Mouse (Mus musculus) liver, embryonic 14.5 days (tissue): ENCODE data around the gene Dtl. TPM values are rescaled to one million over a fixed set of nuclear protein-coding genes. Genes with fewer than 3 reads are reported as not detected.

Experiments used
- ATAC-seq: fragments of 200-750 bp; cut with Nextera tagmentation; 2 replicates; pipeline ENCODE4 v1.8.0; 2017; ENCODE audit warnings: moderate number of reproducible peaks, mild to moderate bottlenecking, moderate library complexity; ENCODE audit not compliant: insufficient read depth
- DNase-seq, 3 experiments: peaks; one replicate each; pipeline ENCODE4 v3.0.0-alpha.2; 2012 to 2013; ENCODE audit warnings: low read depth in 3 of 3, low spot score in 3 of 3
- H3K27ac ChIP-seq: fragments of 300-500 bp; sonication (generic); 2 replicates; pipeline ENCODE4 v1.5.1; 2014; ENCODE audit warnings: moderate library complexity, mild to moderate bottlenecking, control low read depth, inconsistent platforms
- H3K27me3 ChIP-seq: fragments of 300-500 bp; sonication (generic); 2 replicates; pipeline ENCODE4 v1.6.1; 2014; ENCODE audit warnings: mild to moderate bottlenecking, low read length, moderate library complexity; ENCODE audit not compliant: control insufficient read depth, insufficient read depth
- H3K36me3 ChIP-seq: fragments of 300-500 bp; sonication (generic); replicated peaks from 2 replicates; pipeline ENCODE4 v1.6.1; 2014; ENCODE audit warnings: low read depth; ENCODE audit not compliant: control insufficient read depth, insufficient read depth
- H3K4me1 ChIP-seq, 2 experiments: fragments of 200-500 bp in 1 of 2; fragments of 300-500 bp in 1 of 2; sonication (generic) in 1 of 2; replicated peaks; 2 replicates each; pipeline ENCODE4 v1.6.1; 2012 to 2014; ENCODE audit warnings: antibody characterized with exemption in 1 of 2, inconsistent platforms in 1 of 2, low read length in 1 of 2; ENCODE audit not compliant: control insufficient read depth in 2 of 2, insufficient read depth in 2 of 2
- H3K4me2 ChIP-seq: fragments of 300-500 bp; sonication (generic); 2 replicates; pipeline ENCODE4 v1.6.1; 2014; ENCODE audit warnings: low read depth, mild to moderate bottlenecking, control low read depth, moderate library complexity
- H3K4me3 ChIP-seq, 2 experiments: fragments of 200-500 bp in 1 of 2; fragments of 300-500 bp in 1 of 2; sonication (generic) in 1 of 2; 2 replicates each; pipeline ENCODE4 v1.5.1; 2012 to 2014; ENCODE audit warnings: low read depth in 2 of 2, low read length in 2 of 2, mild to moderate bottlenecking in 2 of 2, control low read depth in 1 of 2, inconsistent platforms in 1 of 2, moderate library complexity in 1 of 2; ENCODE audit not compliant: insufficient read depth in 1 of 2
- H3K9ac ChIP-seq: fragments of 300-500 bp; sonication (generic); replicated peaks from 2 replicates; pipeline ENCODE4 v1.6.1; 2014; ENCODE audit warnings: mild to moderate bottlenecking, control low read depth, moderate library complexity
- H3K9me3 ChIP-seq: fragments of 300-500 bp; sonication (generic); 2 replicates; pipeline ENCODE4 v1.6.1; 2016; ENCODE audit warnings: low read length, mixed read lengths; ENCODE audit not compliant: control insufficient read depth
- CTCF ChIP-seq: IDR thresholded peaks from 2 replicates; pipeline ENCODE4 v1.5.1; 2016; ENCODE audit warnings: antibody characterized with exemption, low read depth, control low read depth
- EP300 ChIP-seq: IDR thresholded peaks from 2 replicates; pipeline ENCODE4 v1.6.1; 2016; ENCODE audit warnings: antibody characterized with exemption, low read depth
- whole genome bisulfite sequencing: fragments of 180-500 bp; shearing (Covaris S2); extraction: QIAGEN DNeasy Blood & Tissue Kit; methylation state at CpG from one replicate; pipeline ENCODE4 v1.1.7; 2014; ENCODE audit not compliant: insufficient replicate concordance; 5-methylcytosine and 5-hydroxymethylcytosine counted together
- polyA plus RNA-seq, 2 experiments: library from polyadenylated mRNA; depleted of rRNA in 1 of 2; stranded (reverse) in 1 of 2; unstranded in 1 of 2; fragments of >200 nt; fragmentation: Nextera tagmentation in 1 of 2; extraction: Ambion mirVana in 1 of 2; gene quantifications; 2 replicates each; pipeline versions ENCODE4 v1.2.1 to v1.2.3; 2012 to 2014

The Dtl gene
- polyA plus RNA-seq, 2 experiments, result 16.6 to 29.0 TPM

DNA sequence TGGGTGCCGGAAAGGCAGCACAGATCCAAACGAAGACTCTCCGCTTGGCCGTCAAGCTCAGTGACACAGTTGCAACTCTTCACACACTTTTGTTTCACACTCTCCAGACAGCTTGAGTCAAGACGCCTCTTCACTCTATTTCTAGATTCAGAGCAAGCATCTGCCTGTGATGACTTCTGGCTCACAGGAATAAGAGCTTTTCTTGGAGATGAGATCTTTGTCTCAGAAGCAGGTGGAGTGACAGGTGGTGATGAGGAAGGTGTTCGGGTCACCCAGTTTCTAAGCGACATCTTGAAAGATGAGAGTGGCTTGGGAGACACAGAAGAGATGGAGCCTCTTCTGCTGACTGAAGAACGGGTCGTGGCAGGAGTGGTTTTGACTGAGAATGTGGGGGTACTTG is 34.3 kb downstream of the Dtl start:
- H3K9ac ChIP-seq, result no peak overlapping the region
- H3K4me1 ChIP-seq, result no peaks in the 10 kb centered on the region
- H3K4me3 ChIP-seq, result no peak overlapping the region
- H3K9me3 ChIP-seq, result no peaks in the 10 kb centered on the region
- H3K27me3 ChIP-seq, result no peaks in the 10 kb centered on the region
- no peak for ATAC-seq
- H3K27ac ChIP-seq, result no peak overlapping the region
- DNase-seq, result no peak
- H3K36me3 ChIP-seq, result peaks cover 78% of the 10 kb centered on the region
- 86% methylated on average over 9 of the region's 9 CpGs for WGBS
- H3K4me2 ChIP-seq, result no peak overlapping the region
- TF ChIP-seq CTCF (no peak), EP300 (no peak)

DNA sequence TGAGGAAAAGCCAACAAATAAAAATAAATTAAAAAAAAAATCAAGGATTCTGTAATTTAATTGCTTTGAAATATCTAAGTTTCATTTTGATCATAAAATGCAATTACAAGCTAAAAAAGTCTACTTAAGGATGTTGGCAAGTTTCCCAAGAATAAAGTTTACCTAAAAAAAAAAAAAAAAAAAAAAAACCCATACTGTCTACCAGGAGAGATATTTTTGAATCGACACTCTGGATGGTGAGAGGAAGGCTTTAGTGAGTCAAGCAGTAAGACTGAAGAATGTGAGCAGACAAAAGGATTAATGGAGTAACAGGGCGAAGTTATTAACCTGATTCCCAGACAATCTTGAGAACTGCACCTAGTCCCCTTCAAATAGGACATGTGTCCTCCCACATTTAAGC is 35.0 kb downstream of the Dtl start:
- Histone ChIP-seq H3K9ac (no peak overlapping the region), H3K36me3 (peaks cover 73% of the 10 kb centered on the region), H3K4me1 (no peaks in the 10 kb centered on the region), H3K4me3 (no peak overlapping the region), H3K27ac (no peak overlapping the region), H3K9me3 (no peaks in the 10 kb centered on the region), H3K4me2 (no peak overlapping the region), H3K27me3 (no peaks in the 10 kb centered on the region)
- DNase-seq (no peak), ATAC-seq (no peak)
- 70% methylated on average over 2 of the region's 2 CpGs for WGBS
- TF ChIP-seq EP300 (no peak), CTCF (no peak)

DNA sequence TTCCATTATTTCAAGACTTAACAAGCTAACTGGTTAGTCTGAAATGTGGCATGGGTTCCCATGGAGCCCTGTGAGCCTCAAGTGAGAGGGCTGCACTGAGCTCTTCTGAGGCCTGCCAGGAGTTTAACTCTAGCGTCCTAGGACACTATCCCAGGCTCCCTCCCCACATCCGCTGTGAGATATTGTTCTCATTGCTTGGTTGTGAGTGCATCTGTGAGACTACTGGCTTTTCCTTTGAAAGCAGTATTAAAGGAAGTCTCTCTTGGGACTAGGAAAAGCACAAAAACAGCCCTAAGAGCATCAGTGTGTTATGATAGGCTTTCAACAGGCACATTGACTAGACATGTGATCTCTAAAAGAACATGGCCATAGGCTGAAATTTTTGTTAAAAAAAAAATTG is 40.4 kb downstream of the Dtl start:
- no peaks in the 10 kb centered on the region for H3K4me1 ChIP-seq
- no peak for TF ChIP-seq CTCF
- no peak for TF ChIP-seq EP300
- no peak overlapping the region for H3K9ac ChIP-seq
- DNase-seq (no peak), ATAC-seq (no peak)
- no peaks in the 10 kb centered on the region for H3K9me3 ChIP-seq
- no peak overlapping the region for H3K27ac ChIP-seq
- 72% methylated on average over 2 of the region's 2 CpGs for WGBS
- H3K4me3 ChIP-seq, result no peak overlapping the region
- peaks cover 30% of the 10 kb centered on the region for H3K36me3 ChIP-seq
- H3K4me2 ChIP-seq, result no peak overlapping the region
- H3K27me3 ChIP-seq, result no peaks in the 10 kb centered on the region

DNA sequence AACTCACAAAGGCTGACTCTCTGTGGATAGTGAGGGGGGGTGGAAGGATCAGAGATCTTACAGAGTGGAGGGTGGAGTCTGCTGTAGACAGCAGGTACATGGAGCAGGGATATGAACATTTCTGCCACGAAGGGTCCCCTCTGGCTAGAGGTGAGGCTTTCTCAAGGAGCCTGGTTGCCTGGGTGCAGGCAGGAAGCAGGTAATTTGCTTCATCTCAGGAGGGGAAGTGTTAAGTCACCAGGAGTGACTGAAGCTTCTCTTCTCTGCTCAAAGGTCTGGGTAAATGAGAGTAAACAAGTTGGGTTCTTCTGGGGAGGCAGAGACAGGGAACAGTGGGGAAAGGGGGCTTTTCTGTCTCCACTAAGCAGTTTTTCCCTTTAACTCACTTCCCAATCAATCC is 44.3 kb downstream of the Dtl start:
- H3K9me3 ChIP-seq, result no peaks in the 10 kb centered on the region
- DNase-seq (no peak), ATAC-seq (no peak)
- no peak overlapping the region for H3K4me3 ChIP-seq
- H3K9ac ChIP-seq, result no peak overlapping the region
- no peak overlapping the region for H3K4me2 ChIP-seq
- H3K4me1 ChIP-seq, result no peaks in the 10 kb centered on the region
- H3K36me3 ChIP-seq, result peaks cover 2% of the 10 kb centered on the region; the same call in 1 of the 2 replicates
- H3K27ac ChIP-seq, result no peak overlapping the region
- 24% methylated on average over 1 of the region's 1 CpGs for WGBS
- H3K27me3 ChIP-seq, result no peaks in the 10 kb centered on the region
- no peak for TF ChIP-seq EP300
- TF ChIP-seq CTCF, result no peak

DNA sequence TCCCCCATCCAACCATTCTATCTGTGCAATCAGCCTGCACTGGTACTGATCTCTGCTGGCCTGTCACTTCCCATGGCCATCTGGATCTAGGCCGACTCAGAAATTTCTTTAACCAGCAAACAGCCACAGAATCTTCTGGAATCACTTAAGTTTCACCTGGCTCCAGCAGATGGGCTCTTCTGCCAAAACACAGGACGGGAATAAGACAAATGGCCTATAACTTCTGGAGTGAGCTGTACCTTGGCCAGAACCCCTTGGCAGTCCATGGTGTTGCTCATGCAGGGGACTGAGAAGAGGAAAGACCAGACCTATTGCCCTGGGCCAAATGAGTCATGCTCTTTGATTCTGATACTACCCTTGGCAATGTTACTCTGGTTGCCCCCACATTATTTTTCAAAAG is 45.9 kb downstream of the Dtl start:
- no peak for DNase-seq
- H3K4me3 ChIP-seq, result no peak overlapping the region
- no peak for TF ChIP-seq CTCF
- TF ChIP-seq EP300, result no peak
- no peak for ATAC-seq
- no peaks in the 10 kb centered on the region for H3K4me1 ChIP-seq
- H3K9ac ChIP-seq, result no peak overlapping the region
- H3K4me2 ChIP-seq, result no peak overlapping the region
- WGBS, result 59% methylated on average over 2 of the region's 2 CpGs
- H3K27ac ChIP-seq, result no peak overlapping the region
- H3K27me3 ChIP-seq, result no peaks in the 10 kb centered on the region
- H3K36me3 ChIP-seq, result no peaks in the 10 kb centered on the region
- H3K9me3 ChIP-seq, result no peaks in the 10 kb centered on the region
